Mouse (Mus musculus) midbrain, postnatal 0 days (tissue): Measurements from ENCODE around the gene Gbp6. TPM values are rescaled to one million over a fixed set of nuclear protein-coding genes. Genes with fewer than 3 reads are reported as not detected.
"Not testable (repeated sequence)": the region's sequence is repeated elsewhere in the genome, so short reads cannot be mapped to it uniquely, and the experiment has no call there.

Source experiments
- ATAC-seq: fragments of 200-750 bp; cut with Nextera tagmentation; 2 replicates; pipeline ENCODE4 v1.8.0; 2017; ENCODE audit warnings: moderate number of reproducible peaks, mild to moderate bottlenecking, moderate TSS enrichment, moderate library complexity; ENCODE audit not compliant: low FRiP score
- DNase-seq: peaks from one replicate; pipeline ENCODE4 v3.0.0-alpha.2; 2015; ENCODE audit warnings: low spot score
- H3K27ac ChIP-seq: fragments of 300-500 bp; sonication (generic); 2 replicates; pipeline ENCODE4 v1.5.1; 2014; ENCODE audit warnings: low read depth, mild to moderate bottlenecking, low read length, mixed read lengths
- H3K27me3 ChIP-seq: fragments of 300-500 bp; sonication (generic); 2 replicates; pipeline ENCODE4 v1.6.1; 2014; ENCODE audit warnings: low read length, control low read depth, mixed read lengths; ENCODE audit not compliant: insufficient read depth
- H3K36me3 ChIP-seq: fragments of 300-500 bp; sonication (generic); 2 replicates; pipeline ENCODE4 v1.6.1; 2014; ENCODE audit warnings: low read length, control low read depth, mixed read lengths; ENCODE audit not compliant: insufficient read depth
- H3K4me1 ChIP-seq: fragments of 300-500 bp; sonication (generic); 2 replicates; pipeline ENCODE4 v1.6.1; 2014; ENCODE audit warnings: mild to moderate bottlenecking, control low read depth, antibody characterized with exemption, low read length, mixed read lengths; ENCODE audit not compliant: insufficient read depth
- H3K4me2 ChIP-seq: fragments of 300-500 bp; sonication (generic); 2 replicates; pipeline ENCODE4 v1.6.1; 2014; ENCODE audit warnings: low read depth, mild to moderate bottlenecking, low read length, mixed read lengths; ENCODE audit not compliant: poor library complexity, severe bottlenecking
- H3K4me3 ChIP-seq: fragments of 300-500 bp; sonication (generic); 2 replicates; pipeline ENCODE4 v1.5.1; 2014; ENCODE audit warnings: low read depth, mild to moderate bottlenecking, low read length, moderate library complexity
- H3K9ac ChIP-seq: fragments of 300-500 bp; sonication (generic); replicated peaks from 2 replicates; pipeline ENCODE4 v1.6.1; 2014; ENCODE audit warnings: mild to moderate bottlenecking, low read length, moderate library complexity, mixed read lengths; ENCODE audit not compliant: poor library complexity, severe bottlenecking
- H3K9me3 ChIP-seq: fragments of 300-500 bp; sonication (generic); 2 replicates; pipeline ENCODE4 v1.6.1; 2016; ENCODE audit warnings: low read length, control low read depth
- CTCF ChIP-seq: IDR thresholded peaks from 2 replicates; pipeline ENCODE4 v1.5.1; 2016; ENCODE audit warnings: antibody characterized with exemption, mild to moderate bottlenecking
- WGBS: fragments of 180-500 bp; shearing (Covaris S2); extraction: QIAGEN DNeasy Blood & Tissue Kit; methylation state at CpG from one replicate; pipeline ENCODE4 v1.1.7; 2014; 5-methylcytosine and 5-hydroxymethylcytosine counted together
- polyA plus RNA-seq: library from polyadenylated mRNA; unstranded; fragments of >200 nt; fragmentation: Nextera tagmentation; extraction: Ambion mirVana; gene quantifications from 2 replicates; pipeline ENCODE4 v1.2.1, GENCODE M21; 2015
- total RNA-seq: library from RNA; depleted of rRNA; stranded (reverse); fragments of >200 nt; gene quantifications from 2 replicates; pipeline ENCODE4 v1.2.3, GENCODE M21; 2014

The Gbp6 gene
- total and polyA plus RNA-seq, 2 experiments from 2014 or later: 1.8 to 2.0 TPM

- TF ChIP-seq CTCF: no peak
- Histone ChIP-seq H3K4me2 (no peak overlapping the region), H3K27ac (no peak overlapping the region), H3K9ac (no peak overlapping the region), H3K27me3 (no peaks in the 10 kb centered on the region), H3K4me1 (no peaks in the 10 kb centered on the region), H3K4me3 (no peak overlapping the region), H3K36me3 (no peaks in the 10 kb centered on the region), H3K9me3 (no peaks in the 10 kb centered on the region)
- no peak for ATAC-seq
- WGBS: 90% methylated on average over 1 of the region's 1 CpGs
- no peak for DNase-seq
Observed at GRCm38 (mm10) chr5:105306159-105306581, 12.7 kb upstream of the Gbp6 start.

DNA sequence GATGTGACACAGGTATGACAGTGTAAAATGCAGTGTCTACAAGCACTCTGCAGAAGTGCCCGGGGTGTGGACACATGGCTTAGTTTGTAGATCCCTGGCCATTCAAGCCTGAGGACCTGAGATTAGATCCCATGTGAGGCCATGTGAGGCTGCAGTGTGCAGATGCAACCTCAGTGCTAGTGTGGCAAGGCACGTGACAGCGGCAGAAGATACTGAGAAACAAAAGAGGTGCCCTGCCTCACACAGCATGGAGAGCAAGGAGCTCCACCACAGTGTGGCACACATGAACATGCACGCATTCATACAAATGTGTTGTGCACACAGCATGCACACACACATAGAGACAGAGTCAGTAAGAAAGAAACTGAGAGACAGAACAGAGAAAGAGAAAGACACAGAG is 12.2 kb upstream of the Gbp6 start:
- not testable (repeated sequence) for H3K27me3 ChIP-seq, H3K36me3 ChIP-seq, H3K9ac ChIP-seq, H3K4me3 ChIP-seq, H3K27ac ChIP-seq, H3K4me2 ChIP-seq, H3K9me3 ChIP-seq, DNase-seq, ATAC-seq, H3K4me1 ChIP-seq
- WGBS: 86% methylated on average over 4 of the region's 4 CpGs

- Histone ChIP-seq H3K4me1 (no peaks in the 10 kb centered on the region), H3K9me3 (no peaks in the 10 kb centered on the region)
- DNase-seq: no peak
Observed at GRCm38 (mm10) chr5:105301963-105302362, 8.5 kb upstream of the Gbp6 start.

GRCm38 (mm10) chr5:105301531-105301930 is 8.0 kb upstream of the Gbp6 start:
- H3K27me3 ChIP-seq: no peaks in the 10 kb centered on the region
- H3K27ac ChIP-seq: no peak overlapping the region
- TF ChIP-seq CTCF: no peak
- no peak overlapping the region for H3K4me2 ChIP-seq
- DNase-seq (no peak), ATAC-seq (peak; percentile 16; the same call in 1 of the 2 replicates)
- 40% methylated on average over 2 of the region's 2 CpGs for WGBS
- no peaks in the 10 kb centered on the region for H3K9me3 ChIP-seq
- no peak overlapping the region for H3K4me3 ChIP-seq
- H3K4me1 ChIP-seq: no peaks in the 10 kb centered on the region
- H3K9ac ChIP-seq: no peak overlapping the region
- no peaks in the 10 kb centered on the region for H3K36me3 ChIP-seq

More at GRCm38 (mm10) chr5:105301963-105302362, 8.5 kb upstream of the Gbp6 start:
- Histone ChIP-seq H3K36me3 (no peaks in the 10 kb centered on the region), H3K4me2 (no peak overlapping the region), H3K4me3 (no peak overlapping the region), H3K27me3 (no peaks in the 10 kb centered on the region), H3K27ac (no peak overlapping the region), H3K9ac (no peak overlapping the region)
- ATAC-seq: no peak
- WGBS: 70% methylated on average over 4 of the region's 4 CpGs
- TF ChIP-seq CTCF: no peak

GRCm38 (mm10) chr5:105295746-105296145 is 2.2 kb upstream of the Gbp6 start:
- 55% methylated on average over 3 of the region's 3 CpGs for WGBS

DNA sequence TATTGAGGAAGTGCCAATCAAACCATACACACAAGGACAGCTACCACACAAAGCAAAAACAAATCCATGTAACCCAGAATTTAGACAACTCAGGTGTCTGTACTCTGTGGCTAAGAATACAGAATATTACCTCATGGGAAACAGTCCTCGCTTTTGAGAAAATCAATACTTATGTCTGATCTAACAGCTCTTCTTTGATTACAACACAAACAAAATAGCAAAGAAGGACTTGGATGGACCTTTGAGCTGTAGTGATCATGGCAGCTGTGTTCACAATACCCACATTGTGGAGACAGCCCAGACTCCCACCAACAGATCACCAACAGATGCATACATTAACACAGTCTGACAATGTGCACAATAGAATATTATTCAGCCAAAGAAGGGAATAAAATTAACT is 1.0 kb downstream of the Gbp6 start:
- no peak overlapping the region for H3K4me3 ChIP-seq
- DNase-seq (no peak), ATAC-seq (no peak)
- no peaks in the 10 kb centered on the region for H3K9me3 ChIP-seq
- no peak overlapping the region for H3K4me2 ChIP-seq
- no peaks in the 10 kb centered on the region for H3K27me3 ChIP-seq
- H3K27ac ChIP-seq: no peak overlapping the region
- no peaks in the 10 kb centered on the region for H3K4me1 ChIP-seq
- no peak overlapping the region for H3K9ac ChIP-seq
- H3K36me3 ChIP-seq: no peaks in the 10 kb centered on the region
- WGBS: 84% methylated on average over 1 of the region's 1 CpGs
- no peak for TF ChIP-seq CTCF

More at GRCm38 (mm10) chr5:105295746-105296145, 2.2 kb upstream of the Gbp6 start:
- Histone ChIP-seq H3K4me2 (no peak overlapping the region), H3K27me3 (no peaks in the 10 kb centered on the region), H3K9me3 (no peaks in the 10 kb centered on the region), H3K27ac (no peak overlapping the region), H3K36me3 (no peaks in the 10 kb centered on the region), H3K4me3 (no peak overlapping the region), H3K4me1 (no peaks in the 10 kb centered on the region), H3K9ac (no peak overlapping the region)
- ATAC-seq: no peak
- DNase-seq: no peak
- no peak for TF ChIP-seq CTCF

DNA sequence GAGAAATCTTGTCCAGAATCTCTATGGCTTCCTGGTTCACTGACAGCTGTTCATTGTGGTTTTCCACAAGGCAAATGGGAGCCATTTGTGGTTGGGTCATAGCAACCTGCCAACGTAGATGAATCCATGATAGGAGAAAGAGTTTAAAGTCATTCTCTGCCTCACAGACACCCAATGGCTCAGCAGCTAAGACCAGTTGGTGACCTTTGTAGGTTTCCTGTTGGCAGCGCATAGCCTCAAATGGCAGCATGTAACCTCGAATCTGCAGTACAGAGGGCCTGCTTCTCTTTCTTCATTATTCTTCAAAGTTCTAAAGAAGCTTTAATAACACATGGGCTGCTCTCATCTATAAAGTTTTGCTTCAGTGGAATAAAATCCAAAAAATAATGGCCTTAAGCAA is 2.6 kb downstream of the Gbp6 start:
- not testable (repeated sequence) for DNase-seq, H3K4me2 ChIP-seq, H3K27ac ChIP-seq, H3K4me3 ChIP-seq, ATAC-seq, H3K4me1 ChIP-seq, H3K36me3 ChIP-seq, H3K9me3 ChIP-seq, H3K27me3 ChIP-seq, H3K9ac ChIP-seq
- WGBS: 95% methylated on average over 3 of the region's 3 CpGs

GRCm38 (mm10) chr5:105260673-105261072 is 32.8 kb downstream of the Gbp6 start:
- H3K4me2 ChIP-seq, DNase-seq, H3K27me3 ChIP-seq, H3K4me1 ChIP-seq, H3K36me3 ChIP-seq, H3K9ac ChIP-seq, H3K9me3 ChIP-seq, H3K4me3 ChIP-seq, H3K27ac ChIP-seq, ATAC-seq: not testable (repeated sequence)
- WGBS: no CpG with 5 or more reads among the region's 3 CpGs
